Mouse (Mus musculus) left cerebral cortex, adult 2 months (tissue): ENCODE results near the gene Trim80. TPM values are rescaled to one million over a fixed set of nuclear protein-coding genes. Genes with fewer than 3 reads are reported as not detected.
"Not testable (repeated sequence)": the region's sequence is repeated elsewhere in the genome, so short reads cannot be mapped to it uniquely, and the experiment has no call there.

ENCODE experiments used
- DNase-seq, 2 experiments: peaks; one replicate each; pipeline ENCODE4 v3.0.0; 2021 to 2022; ENCODE audit warnings: low spot score in 2 of 2, mixed read lengths in 1 of 2; ENCODE audit errors: extremely low spot score in 1 of 2
- H3K27ac ChIP-seq: fragments of 200-600 bp; 2 replicates; pipeline ENCODE4 v1.8.1; 2022
- H3K4me3 ChIP-seq: fragments of 200-600 bp; 2 replicates; pipeline ENCODE4 v1.8.1; 2022
- CTCF ChIP-seq: fragments of 200-600 bp; IDR thresholded peaks from 2 replicates; pipeline ENCODE4 v1.8.1; 2022; ENCODE audit warnings: antibody characterized with exemption, mild to moderate bottlenecking, moderate library complexity
- intact Hi-C: fragments of 180-260 bp; cut with DNase I; formaldehyde crosslinking; loops from one replicate; pipeline ENCODE4 v1.15.1; 2025
- microRNA-seq, 2 experiments: library from miRNA; unstranded; fragments of <30 nt; microRNA quantifications; one replicate each; pipeline ENCODE4 v1.2.0; 2021
- total RNA-seq, 2 experiments: library from RNA; stranded (reverse); gene quantifications; 2 replicates each; pipeline ENCODE4 v1.2.3; 2021

Trim80 gene
- total RNA-seq, 2 experiments from 2014 or later = 0.16 TPM; not detected in 1

GRCm38 (mm10) chr11:115490441-115491355 is 50.4 kb downstream of the Trim80 start:
- no peak for TF ChIP-seq CTCF
- peak overlapping the region; percentile 66 for H3K4me3 ChIP-seq
- H3K27ac ChIP-seq = peak overlapping the region; percentile 82
- intact Hi-C loops = loop anchor here (1.0 to 10.0 kb wide), 2 partner anchors 24 to 324 kb away; partner anchors contain the start of genes Caskin2, Jpt1 and Tsen54
- DNase-seq = no peak

- intact Hi-C loops = loop anchor here (1.0 to 10.0 kb wide), 3 partner anchors 23 to 323 kb away; partner anchors contain the start of genes Caskin2, Jpt1, Sumo2 and Tsen54
- TF ChIP-seq CTCF = peak; percentile 80
- Histone ChIP-seq H3K27ac (peak within 1 kb of the TSS; percentile 82), H3K4me3 (peak within 1 kb of the TSS; percentile 66)
- DNase-seq = peak; percentile 82 to 84
Measured at GRCm38 (mm10) chr11:115491356-115492083, 51.2 kb downstream of the Trim80 start, which contains the start of gene Nt5c. Gene Nt5c (minus strand): TSS chr11:115491862.

- no peak for DNase-seq
- H3K27ac ChIP-seq = peak overlapping the region; percentile 82
- H3K4me3 ChIP-seq = peak overlapping the region; percentile 66
- no peak for TF ChIP-seq CTCF
- intact Hi-C loops = loop anchor here (1.0 to 10.0 kb wide), 2 partner anchors 44 to 322 kb away; partner anchors contain the start of genes Caskin2, Sumo2 and Tsen54
Measured at GRCm38 (mm10) chr11:115492387-115492786, 52.0 kb downstream of the Trim80 start.

- intact Hi-C loops = loop anchor here (10.0 kb wide), 1 partner anchor 318 kb away; the partner anchor contains the start of genes Caskin2 and Tsen54
- not testable (repeated sequence) for H3K27ac ChIP-seq, DNase-seq, H3K4me3 ChIP-seq
Measured at GRCm38 (mm10) chr11:115496559-115496958, 56.2 kb downstream of the Trim80 start.

Small RNA genes within 50 kb of the gene (microRNA-seq; reads per million reads assigned to microRNA genes)
- gene Mir3968 = 0 to 0.24 reads per million in 2 experiments

Other genes starting within 250 kb of the Trim80 start
- 10 to 100 TPM; 37.4 to 40.0 TPM for gene Grin2c, start 173.3 kb upstream of the Trim80 start, total RNA-seq
- 10 to 100 TPM; 15.9 to 17.9 TPM for gene Fdxr, start 163.5 kb upstream of the Trim80 start, total RNA-seq
- gene Fads6, start 142.9 kb upstream of the Trim80 start, total RNA-seq = 10 to 100 TPM; 11.4 to 13.5 TPM
- 1 to 10 TPM; 1.4 to 2.7 TPM for gene Otop2, start 133.4 kb upstream of the Trim80 start, total RNA-seq
- gene Ush1g, start 118.5 kb upstream of the Trim80 start, total RNA-seq = under 1 TPM; 0.36 to 0.44 TPM
- gene Otop3, start 105.8 kb upstream of the Trim80 start, total RNA-seq = not detected
- gene Hid1, start 72.8 kb upstream of the Trim80 start, total RNA-seq = 100 to 1,000 TPM; 117 to 121 TPM
- 10 to 100 TPM; 25.0 to 26.4 TPM for gene Cdr2l, start 58.6 kb upstream of the Trim80 start, total RNA-seq
- 100 to 1,000 TPM; 113 to 118 TPM for gene Mrpl58, start 36.8 kb upstream of the Trim80 start, total RNA-seq
- 100 to 1,000 TPM; 436 to 465 TPM for gene Atp5h, start 20.6 kb upstream of the Trim80 start, total RNA-seq
- 10 to 100 TPM; 72.4 to 76.2 TPM for gene Kctd2, start 20.4 kb upstream of the Trim80 start, total RNA-seq
- not detected for gene Slc16a5, start 21.9 kb downstream of the Trim80 start, total RNA-seq
- 10 to 100 TPM; 11.9 to 18.0 TPM for gene Armc7, start 35.1 kb downstream of the Trim80 start, total RNA-seq
- gene Nt5c, start 51.3 kb downstream of the Trim80 start, total RNA-seq = 10 to 100 TPM; 57.6 to 67.2 TPM
- 100 to 1,000 TPM; 158 to 161 TPM for gene Jpt1, start 73.8 kb downstream of the Trim80 start, total RNA-seq
- gene Sumo2, start 95.7 kb downstream of the Trim80 start, total RNA-seq = 100 to 1,000 TPM; 274 TPM
- gene Nup85, start 123.9 kb downstream of the Trim80 start, total RNA-seq = 10 to 100 TPM; 48.3 to 52.7 TPM
- 10 to 100 TPM; 51.5 to 51.7 TPM for gene Mrps7, start 163.4 kb downstream of the Trim80 start, total RNA-seq
- gene Gga3, start 163.5 kb downstream of the Trim80 start, total RNA-seq = 10 to 100 TPM; 83.9 to 95.1 TPM
- gene Mif4gd, start 172.4 kb downstream of the Trim80 start, total RNA-seq = 10 to 100 TPM; 15.6 to 16.0 TPM
- gene Slc25a19, start 187.8 kb downstream of the Trim80 start, total RNA-seq = 10 to 100 TPM; 57.2 to 59.5 TPM